Mouse (Mus musculus): ENCODE measurements around the gene Naa30. TPM values are rescaled to one million over a fixed set of nuclear protein-coding genes. Genes with fewer than 3 reads are reported as not detected.

Naa30 gene
- total and polyA plus RNA-seq, 3 experiments, result 15.9 to 32.6 (median 18.7) TPM

DNA sequence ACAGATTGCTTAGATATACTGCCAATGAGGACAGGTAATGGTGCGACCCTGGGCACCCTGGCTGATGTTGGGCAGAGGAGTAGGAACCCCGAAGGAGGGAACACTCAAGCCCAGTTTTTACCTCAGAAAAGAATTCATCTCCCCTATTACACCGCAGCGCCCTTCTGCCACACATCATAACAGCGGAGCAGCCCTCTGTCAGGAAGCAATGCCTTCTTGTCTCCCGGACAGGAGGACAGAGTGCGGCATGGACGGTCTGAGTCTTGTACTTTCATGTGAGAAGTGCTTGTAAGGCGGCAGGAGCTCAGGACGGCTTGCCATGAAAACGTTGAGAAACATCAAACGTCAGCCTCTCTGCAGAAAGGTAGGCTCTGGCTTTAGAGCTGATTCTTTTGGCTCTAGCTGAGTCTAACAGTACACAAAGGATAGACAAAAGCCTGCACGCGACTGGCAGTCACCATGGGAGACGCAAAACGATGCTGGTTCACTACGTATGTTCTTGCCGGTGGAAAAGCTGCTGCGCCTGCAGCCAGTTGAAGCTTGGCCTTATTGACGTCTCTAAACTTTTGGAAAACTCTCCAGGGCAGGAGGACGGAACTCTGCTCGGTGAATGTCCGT is 44.8 kb upstream of the Naa30 start:
- H3K4me1 ChIP-seq (ENCODE audit: control insufficient read depth in 1 of 2, insufficient read depth in 2 of 2, low read length in 2 of 2), result no peaks in the 10 kb centered on the region
- H3K4me3 ChIP-seq (ENCODE audit: control insufficient read depth in 1 of 2, insufficient read depth in 1 of 2, low read depth in 2 of 2, low read length in 2 of 2), result no peak overlapping the region
- no peaks in the 10 kb centered on the region for H3K36me3 ChIP-seq (ENCODE audit: control insufficient read depth in 1 of 2, insufficient read depth in 2 of 2, low read length in 2 of 2)
- H3K79me2 ChIP-seq (ENCODE audit: control insufficient read depth, insufficient read depth, low read length, poor library complexity), result no peaks in the 10 kb centered on the region
- H3K27ac ChIP-seq (ENCODE audit: control insufficient read depth, low read depth, low read length), result no peak overlapping the region
- 0 out of 4 replicates have a peak, but pooled peaks cover 0 to 1% of the 10 kb centered on the region in 2 experiments for H3K27me3 ChIP-seq (ENCODE audit: control insufficient read depth in 1 of 2, insufficient read depth in 2 of 2, low read length in 2 of 2)
- no peak overlapping the region for H3K9ac ChIP-seq (ENCODE audit: control insufficient read depth, low read depth, low read length, poor library complexity, severe bottlenecking)
- DNase-seq (ENCODE audit: low read depth, low spot score), result no peak
- TF ChIP-seq MAFK (IDR thresholded peaks at IDR 0.05; ENCODE audit: borderline replicate concordance, low read depth, low read length), result no peak
- no peaks in the 10 kb centered on the region for H3K9me3 ChIP-seq (replicated peaks; ENCODE audit: insufficient read depth, low read length)

DNA sequence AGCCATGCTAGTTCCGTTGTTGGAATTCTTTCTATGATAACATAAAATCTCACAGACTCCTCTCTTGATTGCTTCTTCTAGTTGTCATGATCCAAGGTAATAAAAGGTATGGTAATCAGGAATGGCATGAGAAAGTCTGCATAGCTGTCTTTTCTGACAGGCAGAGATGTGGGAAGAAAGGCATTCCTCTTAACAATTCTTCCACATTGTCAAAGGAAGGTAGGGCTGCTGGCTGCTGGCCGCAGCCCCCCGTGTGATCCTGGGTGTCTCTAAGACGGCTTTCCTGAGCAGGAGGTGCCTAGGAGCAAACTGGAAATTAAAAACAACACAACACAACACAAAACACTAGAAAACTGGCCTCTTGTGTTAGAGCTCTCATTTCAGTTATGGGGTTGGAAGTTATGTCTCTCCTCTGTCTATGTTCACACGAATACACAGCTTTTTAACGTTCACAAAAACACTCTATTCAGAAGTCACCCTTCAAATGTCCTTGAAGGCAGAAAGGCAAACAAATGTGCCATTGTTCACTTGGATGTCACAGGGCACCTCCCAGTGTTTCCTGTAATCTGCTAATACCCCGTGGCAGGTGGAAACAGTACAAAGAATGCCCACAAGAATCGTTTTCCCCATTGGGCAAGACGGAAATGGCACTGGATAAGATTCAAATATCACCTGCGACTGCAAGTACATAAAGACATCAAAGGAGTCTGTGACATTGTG is 43.3 kb upstream of the Naa30 start:
- TF ChIP-seq POLR2A (IDR thresholded peaks at IDR 0.05; ENCODE audit: control insufficient read depth in 1 of 2, insufficient read depth in 1 of 2, low read depth in 1 of 2, low read length in 2 of 2, poor library complexity in 1 of 2), result no peak
- TF ChIP-seq MEF2A (IDR thresholded peaks at IDR 0.05; ENCODE audit: extremely low read depth, insufficient replicate concordance, low read depth, low read length, poor library complexity, severe bottlenecking), result no peak
- no peak for DNase-seq (ENCODE audit: low read depth, low spot score)
- H3K36me3 ChIP-seq (ENCODE audit: control insufficient read depth in 1 of 2, insufficient read depth in 2 of 2, low read length in 2 of 2), result no peaks in the 10 kb centered on the region
- no peaks in the 10 kb centered on the region for H3K9me3 ChIP-seq (replicated peaks; ENCODE audit: insufficient read depth, low read length)
- H3K27ac ChIP-seq (ENCODE audit: control insufficient read depth, low read depth, low read length), result no peak overlapping the region
- H3K9ac ChIP-seq (ENCODE audit: control insufficient read depth, low read depth, low read length, poor library complexity, severe bottlenecking), result no peak overlapping the region
- H3K4me3 ChIP-seq (ENCODE audit: control insufficient read depth in 1 of 2, insufficient read depth in 1 of 2, low read depth in 2 of 2, low read length in 2 of 2), result no peak overlapping the region
- no peaks in the 10 kb centered on the region for H3K4me1 ChIP-seq (ENCODE audit: control insufficient read depth in 1 of 2, insufficient read depth in 2 of 2, low read length in 2 of 2)
- no peaks in the 10 kb centered on the region for H3K79me2 ChIP-seq (ENCODE audit: control insufficient read depth, insufficient read depth, low read length, poor library complexity)
- H3K27me3 ChIP-seq (ENCODE audit: control insufficient read depth in 1 of 2, insufficient read depth in 2 of 2, low read length in 2 of 2), result 0 out of 4 replicates have a peak, but pooled peaks cover 0 to 1% of the 10 kb centered on the region in 2 experiments

DNA sequence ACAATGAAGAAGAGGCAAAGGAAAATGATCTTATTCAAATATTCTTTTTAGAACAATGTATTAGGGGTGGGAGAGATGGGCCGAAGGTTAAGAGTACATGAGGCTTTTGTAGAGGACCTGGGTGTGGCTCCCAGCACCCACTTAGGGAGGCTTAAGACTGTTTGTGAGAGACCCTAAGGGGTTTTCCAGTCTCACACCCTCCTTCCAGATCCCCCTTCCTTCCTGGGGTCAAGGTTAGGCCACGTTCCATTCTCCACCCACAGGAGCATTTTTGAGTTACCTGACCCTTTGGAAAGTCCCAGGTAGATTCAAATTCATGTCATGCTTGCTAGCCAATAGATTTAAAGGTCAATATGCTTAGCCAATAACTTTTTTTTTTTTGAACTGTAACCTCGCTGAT is 39.6 kb upstream of the Naa30 start:
- Histone ChIP-seq H3K36me3 (ENCODE audit: control insufficient read depth in 1 of 2, insufficient read depth in 2 of 2, low read length in 2 of 2) (no peaks in the 10 kb centered on the region), H3K27me3 (ENCODE audit: control insufficient read depth in 1 of 2, insufficient read depth in 2 of 2, low read length in 2 of 2) (peaks cover 0 to 3% of the 10 kb centered on the region in 2 experiments; a peak in 2 of 4 replicates), H3K27ac (ENCODE audit: control insufficient read depth, low read depth, low read length) (no peak overlapping the region), H3K4me3 (ENCODE audit: control insufficient read depth in 1 of 2, insufficient read depth in 1 of 2, low read depth in 2 of 2, low read length in 2 of 2) (no peak overlapping the region), H3K9me3 (replicated peaks; ENCODE audit: insufficient read depth, low read length) (no peaks in the 10 kb centered on the region), H3K9ac (ENCODE audit: control insufficient read depth, low read depth, low read length, poor library complexity, severe bottlenecking) (no peak overlapping the region), H3K4me1 (ENCODE audit: control insufficient read depth in 1 of 2, insufficient read depth in 2 of 2, low read length in 2 of 2) (no peaks in the 10 kb centered on the region), H3K79me2 (ENCODE audit: control insufficient read depth, insufficient read depth, low read length, poor library complexity) (no peaks in the 10 kb centered on the region)
- TF ChIP-seq GATA1 (IDR thresholded peaks at IDR 0.05; ENCODE audit: low read depth, low read length), result no peak
- no peak for TF ChIP-seq POLR2AphosphoS5 (IDR thresholded peaks at IDR 0.05; ENCODE audit: borderline replicate concordance, low read depth, low read length)
- TF ChIP-seq RCOR1 (IDR thresholded peaks at IDR 0.05; ENCODE audit: low read depth, low read length), result no peak
- no peak for TF ChIP-seq MYB (IDR thresholded peaks at IDR 0.05; ENCODE audit: low read depth, low read length)
- no peak for TF ChIP-seq MXI1 (IDR thresholded peaks at IDR 0.05; ENCODE audit: low read depth, low read length)
- no peak for TF ChIP-seq NRF1 (IDR thresholded peaks at IDR 0.05; ENCODE audit: insufficient read depth, low read depth, low read length, poor library complexity, severe bottlenecking)
- no peak for TF ChIP-seq KAT2A (conservative IDR thresholded peaks at IDR 0.05; ENCODE audit: low read depth, low read length)
- TF ChIP-seq SMC3 (IDR thresholded peaks at IDR 0.05; ENCODE audit: low read depth, low read length), result no peak
- no peak for TF ChIP-seq CTCF (IDR thresholded peaks at IDR 0.05 in 2 of 3, conservative IDR thresholded peaks at IDR 0.05 in 1 of 3; ENCODE audit: control insufficient read depth in 1 of 3, insufficient read depth in 1 of 3, low read depth in 2 of 3, low read length in 3 of 3, poor library complexity in 1 of 3, severe bottlenecking in 1 of 3)
- no peak for TF ChIP-seq POLR2A (IDR thresholded peaks at IDR 0.05; ENCODE audit: control insufficient read depth in 1 of 2, insufficient read depth in 1 of 2, low read depth in 1 of 2, low read length in 2 of 2, poor library complexity in 1 of 2)
- DNase-seq (ENCODE audit: low read depth, low spot score), result no peak

All from MEL (cell line).